Mouse (Mus musculus) left cerebral cortex, postnatal 25 days (tissue): ENCODE results near the gene Olfr641. TPM values are rescaled to one million over a fixed set of nuclear protein-coding genes. Genes with fewer than 3 reads are reported as not detected.

Experiments
- DNase-seq, 2 experiments: peaks; one replicate each; pipeline ENCODE4 v3.0.0; 2022; ENCODE audit warnings: low spot score in 2 of 2, mixed read lengths in 1 of 2
- intact Hi-C: fragments of 180-260 bp; cut with DNase I; formaldehyde crosslinking; loops from one replicate; pipeline ENCODE4 v1.15.1; 2025
- total RNA-seq, 2 experiments: library from RNA; stranded (reverse); gene quantifications; 2 replicates each; pipeline ENCODE4 v1.2.3; 2021

The Olfr641 gene
- not detected for total RNA-seq

DNA sequence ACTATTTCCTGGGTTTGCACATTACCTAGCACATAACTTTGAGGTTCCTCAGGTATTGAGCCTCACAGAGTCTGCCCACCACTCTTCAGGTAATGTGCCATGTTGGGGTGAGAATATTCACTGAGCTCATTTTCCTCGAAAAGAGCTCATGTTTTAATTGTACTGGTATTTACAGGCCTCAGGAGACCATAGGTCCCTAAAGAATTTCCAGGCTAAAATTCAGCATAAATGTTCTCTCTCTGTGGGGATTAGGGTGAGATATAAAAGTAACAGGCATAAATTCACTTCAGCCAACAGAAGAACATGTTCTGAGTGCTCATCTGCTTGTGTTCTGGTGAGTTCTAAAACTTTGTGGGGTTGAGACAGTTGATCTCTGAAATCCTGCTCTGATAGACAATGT, at the start of gene Olfr641:
Gene Olfr641 (plus strand): TSS at position 301 of the 400 bp plus-strand sequence.
- DNase-seq: no peak
- intact Hi-C loops: no loop called here

GRCm38 (mm10) chr7:103998446-103998845, 36.8 kb upstream of the Olfr641 start, which contains the start of gene Olfr638:
TSS of gene Olfr638 (plus strand) at chr7:103998746.
- DNase-seq: no peak
- intact Hi-C loops: no loop called here

DNA sequence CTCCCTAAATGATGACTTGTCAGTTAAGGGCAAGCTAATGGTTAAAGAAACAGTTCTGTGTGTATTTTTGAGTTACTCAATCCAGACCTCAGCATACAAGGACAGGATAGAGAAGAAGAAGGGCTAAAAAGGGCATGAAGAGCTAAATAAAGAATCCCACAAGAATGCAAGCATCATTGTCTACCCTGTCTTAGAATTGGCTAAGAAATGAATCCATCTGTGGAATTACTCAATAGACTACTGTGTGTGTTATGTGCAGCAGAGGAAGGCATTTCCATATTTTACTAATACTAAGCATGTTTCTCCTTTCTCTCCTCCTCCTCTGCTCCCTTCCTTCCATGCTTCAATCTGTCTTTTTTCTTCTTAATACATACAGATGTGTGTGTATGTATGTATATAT, 36.1 kb upstream of the Olfr641 start:
- DNase-seq: no peak
- intact Hi-C loops: no loop called here

- no peak for DNase-seq
- intact Hi-C loops: no loop called here
Measured at GRCm38 (mm10) chr7:104017203-104017602, 18.0 kb upstream of the Olfr641 start, which contains the start of gene Olfr639. TSS of gene Olfr639 (minus strand) at chr7:104017303.

- no peak for DNase-seq
- intact Hi-C loops: no loop called here
Measured at GRCm38 (mm10) chr7:104018953-104019352, 16.3 kb upstream of the Olfr641 start.

GRCm38 (mm10) chr7:104021651-104022050, 13.6 kb upstream of the Olfr641 start:
- intact Hi-C loops: no loop called here
- no peak for DNase-seq

GRCm38 (mm10) chr7:104025473-104025872, 9.8 kb upstream of the Olfr641 start, which contains the start of gene Olfr640:
TSS of gene Olfr640 (minus strand) at chr7:104025573.
- intact Hi-C loops: no loop called here
- no peak for DNase-seq

- DNase-seq: no peak
- intact Hi-C loops: no loop called here
Measured at GRCm38 (mm10) chr7:104026978-104027377, 8.3 kb upstream of the Olfr641 start.

DNA sequence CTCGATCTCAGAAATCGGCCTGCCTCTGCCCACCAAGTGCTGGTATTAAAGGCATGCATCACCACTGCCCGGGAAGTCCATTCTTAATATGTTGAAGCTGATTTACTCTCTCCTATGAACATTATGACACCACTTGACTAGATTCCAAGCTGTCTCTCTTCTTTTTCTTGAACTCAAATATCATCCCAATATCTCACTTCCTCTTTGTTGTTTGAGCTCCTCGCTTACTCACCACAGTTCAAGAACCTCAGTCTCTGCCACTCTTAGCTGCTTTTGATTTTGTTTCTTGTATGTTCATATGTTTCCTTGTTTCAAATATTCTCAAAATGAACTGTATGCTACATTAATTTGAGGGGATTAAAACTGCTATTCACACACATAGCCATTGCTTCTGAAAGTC, 15.5 kb downstream of the Olfr641 start:
- no peak for DNase-seq
- intact Hi-C loops: no loop called here

- intact Hi-C loops: no loop called here
- DNase-seq: no peak
Measured at GRCm38 (mm10) chr7:104052566-104052965, 17.3 kb downstream of the Olfr641 start, which contains the start of gene Olfr642. TSS of gene Olfr642 (minus strand) at chr7:104052666.

- intact Hi-C loops: no loop called here
- DNase-seq: no peak
Measured at GRCm38 (mm10) chr7:104059215-104059614, 24.0 kb downstream of the Olfr641 start.

GRCm38 (mm10) chr7:104061345-104061744, 26.1 kb downstream of the Olfr641 start, which contains the start of gene 4930516K23Rik:
TSS of gene 4930516K23Rik (minus strand) at chr7:104061445.
- no peak for DNase-seq
- intact Hi-C loops: no loop called here

GRCm38 (mm10) chr7:104071769-104072168, 36.5 kb downstream of the Olfr641 start, which contains the start of gene Olfr644:
TSS of gene Olfr644 (minus strand) at chr7:104071869.
- DNase-seq: no peak
- intact Hi-C loops: no loop called here

- intact Hi-C loops: no loop called here
- no peak for DNase-seq
Measured at GRCm38 (mm10) chr7:104085365-104085764, 50.1 kb downstream of the Olfr641 start, which contains the start of gene Olfr645. TSS of gene Olfr645 (minus strand) at chr7:104085465.

Other genes with a start within 250 kb of the Olfr641 start
- not detected for gene Olfr67, start 243.6 kb upstream of the Olfr641 start, total RNA-seq
- gene Hbb-bt, start 221.4 kb upstream of the Olfr641 start, total RNA-seq: 10 to 100 TPM; 78.9 to 84.4 TPM
- gene Hbb-bs, start 207.3 kb upstream of the Olfr641 start, total RNA-seq: 100 to 1,000 TPM; 511 to 567 TPM
- not detected for gene Hbb-bh2, start 194.9 kb upstream of the Olfr641 start, total RNA-seq
- not detected for gene Hbb-bh1, start 192.3 kb upstream of the Olfr641 start, total RNA-seq
- gene Hbb-y, start 182.2 kb upstream of the Olfr641 start, total RNA-seq: not detected
- gene Olfr66, start 149.2 kb upstream of the Olfr641 start, total RNA-seq: not detected
- not detected for gene Olfr64, start 141.0 kb upstream of the Olfr641 start, total RNA-seq
- not detected for gene Olfr65, start 132.0 kb upstream of the Olfr641 start, total RNA-seq
- not detected for gene Olfr631, start 106.6 kb upstream of the Olfr641 start, total RNA-seq
- gene Olfr632, start 101.1 kb upstream of the Olfr641 start, total RNA-seq: not detected
- gene Olfr633, start 91.0 kb upstream of the Olfr641 start, total RNA-seq: not detected
- gene Olfr635, start 64.3 kb upstream of the Olfr641 start, total RNA-seq: under 1 TPM; 0.05 to 0.07 TPM
- gene Olfr638, start 36.7 kb upstream of the Olfr641 start, total RNA-seq: not detected
- under 1 TPM; 0.07 to 0.16 TPM for gene Olfr639, start 18.1 kb upstream of the Olfr641 start, total RNA-seq
- not detected for gene Olfr640, start 9.9 kb upstream of the Olfr641 start, total RNA-seq
- gene Olfr642, start 17.2 kb downstream of the Olfr641 start, total RNA-seq: not detected
- gene 4930516K23Rik, start 26.0 kb downstream of the Olfr641 start, total RNA-seq: not detected
- gene Olfr644, start 36.4 kb downstream of the Olfr641 start, total RNA-seq: not detected
- not detected for gene Olfr645, start 50.0 kb downstream of the Olfr641 start, total RNA-seq
- under 1 TPM in 1 of 2 experiments, not detected in 1; 0.14 TPM for gene Olfr646, start 69.4 kb downstream of the Olfr641 start, total RNA-seq
- not detected for gene Ubqln5, start 94.4 kb downstream of the Olfr641 start, total RNA-seq
- gene Olfr643, start 102.0 kb downstream of the Olfr641 start, total RNA-seq: not detected
- gene Ubqln3, start 107.8 kb downstream of the Olfr641 start, total RNA-seq: not detected
- gene Ubqlnl, start 115.1 kb downstream of the Olfr641 start, total RNA-seq: not detected
- not detected for gene Olfm5, start 129.4 kb downstream of the Olfr641 start, total RNA-seq
- gene Olfr648, start 147.9 kb downstream of the Olfr641 start, total RNA-seq: under 1 TPM; 0.41 to 0.55 TPM
- not detected for gene Olfr649, start 160.5 kb downstream of the Olfr641 start, total RNA-seq
- gene Trim6, start 183.3 kb downstream of the Olfr641 start, total RNA-seq: under 1 TPM; 0.34 to 0.55 TPM
- gene Trim34a, start 209.0 kb downstream of the Olfr641 start, total RNA-seq: 1 to 10 TPM; 1.4 to 1.5 TPM